Mouse (Mus musculus) embryonic facial prominence, embryonic 11.5 days (tissue): Measurements from ENCODE around the gene Barx1. TPM values are rescaled to one million over a fixed set of nuclear protein-coding genes. Genes with fewer than 3 reads are reported as not detected.

ENCODE experiments used
- ATAC-seq: fragments of 200-750 bp; cut with Nextera tagmentation; replicated peaks from 2 replicates; pipeline ENCODE4 v1.8.0; 2017; ENCODE audit warnings: low read depth; ENCODE audit not compliant: insufficient number of reproducible peaks, low FRiP score, low TSS enrichment
- DNase-seq: peaks from one replicate; pipeline ENCODE4 v3.0.0-alpha.2; 2015; ENCODE audit warnings: low spot score
- H3K27ac ChIP-seq: fragments of 300-500 bp; sonication (generic); replicated peaks from 2 replicates; pipeline ENCODE4 v1.5.1; 2014; ENCODE audit warnings: mild to moderate bottlenecking, low read depth, low read length, control low read depth
- H3K27me3 ChIP-seq: fragments of 300-500 bp; sonication (generic); 2 replicates; pipeline ENCODE4 v1.6.1; 2014; ENCODE audit warnings: mild to moderate bottlenecking, low read length, moderate library complexity, mixed read lengths; ENCODE audit not compliant: control insufficient read depth, insufficient read depth
- H3K36me3 ChIP-seq: fragments of 300-500 bp; sonication (generic); replicated peaks from 2 replicates; pipeline ENCODE4 v1.6.1; 2014; ENCODE audit warnings: low read depth, mild to moderate bottlenecking, low read length, moderate library complexity, mixed read lengths; ENCODE audit not compliant: control insufficient read depth, insufficient read depth
- H3K4me1 ChIP-seq: fragments of 300-500 bp; sonication (generic); 2 replicates; pipeline ENCODE4 v1.6.1; 2014; ENCODE audit warnings: low read length, mixed read lengths; ENCODE audit not compliant: control insufficient read depth, insufficient read depth
- H3K4me2 ChIP-seq: fragments of 300-500 bp; sonication (generic); 2 replicates; pipeline ENCODE4 v1.6.1; 2014; ENCODE audit warnings: low read depth, mild to moderate bottlenecking, control low read depth, low read length, moderate library complexity
- H3K4me3 ChIP-seq: fragments of 300-500 bp; sonication (generic); 2 replicates; pipeline ENCODE4 v1.5.1; 2014; ENCODE audit warnings: low read depth, low read length, control low read depth
- H3K9ac ChIP-seq: fragments of 300-500 bp; sonication (generic); replicated peaks from 2 replicates; pipeline ENCODE4 v1.6.1; 2014; ENCODE audit warnings: mild to moderate bottlenecking, control low read depth, low read length
- H3K9me3 ChIP-seq: fragments of 300-500 bp; sonication (generic); replicated peaks from 2 replicates; pipeline ENCODE4 v1.6.1; 2016; ENCODE audit warnings: mild to moderate bottlenecking, low read length, inconsistent platforms, mixed read lengths; ENCODE audit not compliant: control insufficient read depth
- WGBS: fragments of 180-500 bp; shearing (Covaris S2); extraction: QIAGEN DNeasy Blood & Tissue Kit; methylation state at CpG from one replicate; pipeline ENCODE4 v1.1.7; 2014; 5-methylcytosine and 5-hydroxymethylcytosine counted together
- polyA plus RNA-seq: library from polyadenylated mRNA; unstranded; fragments of >200 nt; fragmentation: Nextera tagmentation; extraction: Ambion mirVana; gene quantifications from 2 replicates; pipeline ENCODE4 v1.2.1, GENCODE M21; 2014

Gene Barx1
- polyA plus RNA-seq, 1 experiment from 2014 or later = 139 TPM

DNA sequence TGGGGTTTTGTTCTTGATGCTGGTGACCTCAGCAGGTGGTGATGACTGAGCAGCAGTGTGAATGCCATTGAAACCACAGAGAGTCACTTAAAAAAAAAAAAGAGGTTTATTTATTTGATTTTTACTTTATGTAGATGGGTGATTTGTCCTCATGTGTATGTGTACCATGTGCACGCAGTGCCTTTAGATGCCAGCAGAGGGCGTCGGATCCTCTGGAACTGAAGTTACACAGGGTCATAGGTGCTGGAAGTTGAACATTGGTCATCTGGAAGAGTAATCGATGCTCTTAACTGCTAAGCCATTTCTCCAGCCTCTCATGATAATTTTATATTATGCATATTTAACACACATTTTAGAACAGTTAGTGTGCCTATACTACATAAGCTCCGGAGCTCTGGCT, 11.8 kb downstream of the Barx1 start:
- Histone ChIP-seq H3K9ac (no peak overlapping the region), H3K4me1 (0 out of 2 replicates have a peak, but pooled peaks cover under 1% of the 10 kb centered on the region), H3K9me3 (no peaks in the 10 kb centered on the region), H3K27ac (no peak overlapping the region), H3K27me3 (peaks cover 17% of the 10 kb centered on the region), H3K4me2 (no peak overlapping the region), H3K36me3 (no peaks in the 10 kb centered on the region), H3K4me3 (no peak overlapping the region)
- WGBS = 85% methylated on average over 5 of the region's 5 CpGs
- no peak for DNase-seq
- no peak for ATAC-seq

DNA sequence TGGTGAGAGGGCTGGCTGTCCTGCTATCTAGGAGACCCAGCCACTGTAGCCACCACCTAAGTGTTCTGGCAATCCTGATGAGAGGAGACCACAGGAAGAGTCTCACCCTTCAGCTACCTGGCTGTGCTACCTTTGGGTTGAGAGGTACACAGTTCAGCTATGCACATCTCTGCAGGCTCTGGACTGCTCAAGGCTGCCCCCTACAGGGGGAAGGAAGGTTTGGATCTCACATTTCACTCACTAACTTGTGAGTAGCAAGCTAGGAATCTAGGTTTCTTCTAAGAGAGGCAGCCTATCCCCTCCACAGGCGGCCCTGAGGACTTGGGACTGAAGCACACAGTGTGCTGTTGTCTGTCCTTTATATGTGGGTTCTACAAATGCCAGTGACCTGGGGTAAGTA, 16.6 kb downstream of the Barx1 start:
- DNase-seq = peak; percentile 65
- no peaks in the 10 kb centered on the region for H3K27me3 ChIP-seq
- no peak overlapping the region for H3K9ac ChIP-seq
- 22% methylated on average over 1 of the region's 1 CpGs for WGBS
- ATAC-seq = no peak
- no peaks in the 10 kb centered on the region for H3K36me3 ChIP-seq
- no peaks in the 10 kb centered on the region for H3K9me3 ChIP-seq
- H3K4me3 ChIP-seq = no peak overlapping the region
- H3K4me2 ChIP-seq = no peak overlapping the region
- H3K4me1 ChIP-seq = no peaks in the 10 kb centered on the region
- H3K27ac ChIP-seq = no peak overlapping the region

DNA sequence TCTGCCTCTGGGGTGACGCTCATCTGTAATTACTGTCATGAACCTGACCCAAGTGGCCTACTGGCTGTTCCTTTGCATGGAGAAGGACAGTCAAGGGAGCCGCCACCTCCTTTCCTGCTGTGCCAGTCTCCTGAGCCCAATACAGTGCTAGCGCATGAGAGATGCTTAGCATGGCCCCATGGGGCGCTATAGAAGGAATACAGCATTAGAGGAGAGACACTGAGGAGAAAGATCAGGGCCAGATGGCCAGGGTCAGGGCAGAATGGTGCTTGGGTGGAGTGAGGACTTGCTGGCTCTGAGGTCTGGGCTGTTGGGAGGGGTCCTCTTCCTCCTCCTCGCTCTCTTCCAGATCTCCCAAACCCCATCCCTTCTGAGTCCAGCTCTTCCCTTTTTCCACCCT, 23.9 kb downstream of the Barx1 start:
- Histone ChIP-seq H3K4me3 (no peak overlapping the region), H3K9me3 (no peaks in the 10 kb centered on the region), H3K36me3 (no peaks in the 10 kb centered on the region), H3K9ac (no peak overlapping the region), H3K4me2 (no peak overlapping the region), H3K27me3 (no peaks in the 10 kb centered on the region), H3K4me1 (no peaks in the 10 kb centered on the region), H3K27ac (no peak overlapping the region)
- 42% methylated on average over 4 of the region's 5 CpGs for WGBS
- ATAC-seq = peak; percentile 69; the same call in 1 of the 2 replicates
- DNase-seq = no peak

DNA sequence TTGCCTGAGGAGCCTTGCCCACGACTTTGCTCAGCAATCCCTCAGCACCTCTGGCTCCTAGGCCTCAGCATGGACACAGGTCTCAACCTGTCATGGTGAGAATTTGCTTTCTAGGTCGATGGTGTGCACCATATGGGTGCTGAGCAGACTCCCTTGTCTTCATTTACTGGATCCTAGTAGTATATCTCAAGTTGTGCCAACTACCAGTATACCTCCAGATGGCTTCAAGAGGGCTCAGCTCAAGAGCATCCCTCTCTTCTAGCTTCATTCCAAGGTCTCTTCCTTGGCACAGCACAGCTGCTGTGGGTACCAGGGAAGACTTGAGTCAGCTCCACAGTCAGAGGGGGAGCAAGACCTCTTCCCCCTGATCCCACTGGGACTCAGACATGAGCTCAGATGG, 29.2 kb downstream of the Barx1 start:
- no peak for DNase-seq
- Histone ChIP-seq H3K4me2 (no peak overlapping the region), H3K4me1 (no peaks in the 10 kb centered on the region; the same call in 1 of the 2 replicates), H3K36me3 (no peaks in the 10 kb centered on the region), H3K4me3 (no peak overlapping the region), H3K27me3 (no peaks in the 10 kb centered on the region), H3K9me3 (no peaks in the 10 kb centered on the region), H3K9ac (no peak overlapping the region), H3K27ac (no peak overlapping the region)
- 48% methylated on average over 2 of the region's 2 CpGs for WGBS
- no peak for ATAC-seq

DNA sequence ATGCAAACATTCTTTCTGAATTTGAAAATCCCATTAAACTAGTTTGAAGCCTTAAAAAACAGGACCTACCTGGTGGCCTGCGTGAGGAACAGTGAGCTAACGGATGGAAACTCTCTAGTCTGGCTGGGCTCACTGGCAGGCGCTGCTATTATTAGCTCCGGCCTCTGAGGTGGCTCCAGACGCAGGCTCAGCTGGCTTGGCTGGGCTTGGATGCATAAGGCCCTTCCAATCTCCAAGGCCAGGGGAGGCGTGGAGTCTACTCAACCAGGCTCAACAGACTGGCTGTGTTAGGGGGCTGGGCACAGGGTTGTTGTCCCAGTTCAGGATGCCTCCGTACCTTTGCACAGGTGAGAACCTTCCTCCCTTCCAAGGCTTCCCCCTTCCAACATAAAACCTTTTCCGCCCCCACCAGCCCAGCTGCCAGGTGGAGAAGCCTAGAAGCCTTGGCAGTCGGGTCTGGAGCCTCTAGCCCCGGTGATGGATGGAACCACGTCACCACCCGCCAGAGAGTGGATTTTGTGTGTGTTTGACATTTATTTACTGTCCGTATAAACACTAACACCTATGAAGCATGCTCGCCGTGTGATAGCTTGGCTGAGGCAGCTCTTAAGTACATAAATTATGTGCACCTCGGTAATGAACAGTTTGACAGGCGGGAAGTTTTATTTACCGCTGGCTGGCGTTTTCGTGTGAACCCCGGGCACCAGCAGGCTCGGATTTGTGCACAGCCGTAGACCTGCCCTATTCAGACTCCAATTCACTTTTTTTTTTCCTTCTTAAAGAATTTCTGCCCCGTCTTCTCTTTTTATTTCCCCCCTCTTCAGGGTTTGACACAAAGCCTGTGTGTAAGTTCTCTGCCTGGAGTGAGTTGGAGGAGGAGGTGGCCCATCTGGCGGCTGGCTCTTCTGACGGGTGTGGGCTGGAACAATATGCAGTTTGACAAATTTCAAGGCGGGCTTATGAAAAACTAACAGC, 31.6 kb downstream of the Barx1 start:
- H3K9ac ChIP-seq = no peak overlapping the region
- no peak overlapping the region for H3K4me3 ChIP-seq
- no peaks in the 10 kb centered on the region for H3K9me3 ChIP-seq
- 65% methylated on average over 27 of the region's 27 CpGs for WGBS
- H3K4me2 ChIP-seq = no peak overlapping the region
- H3K4me1 ChIP-seq = no peaks in the 10 kb centered on the region; the same call in 1 of the 2 replicates
- H3K27ac ChIP-seq = no peak overlapping the region
- H3K27me3 ChIP-seq = no peaks in the 10 kb centered on the region
- DNase-seq (no peak), ATAC-seq (no peak)
- no peaks in the 10 kb centered on the region for H3K36me3 ChIP-seq

DNA sequence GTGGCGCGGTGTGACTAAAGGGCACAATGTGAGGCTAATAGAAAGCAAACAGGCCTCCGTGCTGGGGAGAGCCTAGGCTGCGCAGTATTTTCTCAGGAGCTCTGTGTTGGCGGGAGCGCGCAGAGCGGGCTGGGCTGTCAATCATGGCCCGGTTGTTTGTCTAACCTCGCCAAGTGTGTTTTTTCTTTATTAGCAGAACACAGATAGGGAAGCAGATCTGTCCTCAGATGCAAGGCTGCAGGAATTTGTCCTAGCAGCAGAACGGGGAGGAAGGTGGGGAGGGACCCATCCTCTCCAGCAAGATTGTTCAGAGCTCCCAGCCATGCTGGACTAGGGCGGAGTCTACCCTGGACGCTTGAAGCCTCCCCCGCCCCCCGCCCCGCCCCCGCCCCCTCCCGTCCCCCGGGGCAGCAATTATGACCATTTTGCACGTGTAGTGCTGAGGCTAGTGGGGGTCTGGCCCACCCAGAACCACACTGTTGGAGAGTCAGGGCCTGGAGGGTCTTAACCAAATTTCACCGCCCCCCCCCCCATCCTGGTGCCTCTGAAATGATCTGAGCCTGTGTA, 43.7 kb downstream of the Barx1 start:
- Histone ChIP-seq H3K27ac (peak overlapping the region; percentile 61), H3K27me3 (no peaks in the 10 kb centered on the region), H3K9me3 (no peaks in the 10 kb centered on the region), H3K4me2 (peak overlapping the region; percentile 36), H3K9ac (peak overlapping the region; percentile 22), H3K4me3 (peak overlapping the region; percentile 31), H3K4me1 (no peaks in the 10 kb centered on the region), H3K36me3 (no peaks in the 10 kb centered on the region)
- 0% methylated on average over 21 of the region's 21 CpGs for WGBS
- DNase-seq (peak; percentile 80), ATAC-seq (peak; percentile 82)

DNA sequence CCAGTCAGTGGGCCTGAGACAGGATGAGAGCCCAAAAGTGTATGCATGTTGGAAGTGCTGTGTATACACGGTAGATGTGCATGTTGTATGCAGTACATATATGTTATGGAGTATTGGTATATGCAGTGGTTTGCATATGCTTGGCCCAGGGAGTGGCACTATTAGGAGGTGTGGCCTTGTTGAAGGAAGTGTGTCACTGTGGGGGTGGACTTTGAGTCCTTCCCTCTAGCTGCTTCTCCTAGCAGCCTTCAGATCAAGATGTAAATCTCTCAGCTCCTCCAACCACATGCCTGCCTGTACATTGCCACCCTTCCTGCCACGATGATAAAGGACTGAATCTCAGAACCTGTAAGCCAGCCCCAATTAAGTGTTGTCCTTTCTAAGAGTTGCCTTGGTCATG, 49.9 kb downstream of the Barx1 start:
- Histone ChIP-seq H3K9me3 (no peaks in the 10 kb centered on the region), H3K27me3 (no peaks in the 10 kb centered on the region), H3K4me3 (no peak overlapping the region), H3K4me1 (0 out of 2 replicates have a peak, but pooled peaks cover 4% of the 10 kb centered on the region), H3K4me2 (no peak overlapping the region), H3K9ac (no peak overlapping the region), H3K36me3 (no peaks in the 10 kb centered on the region), H3K27ac (no peak overlapping the region)
- DNase-seq (no peak), ATAC-seq (no peak)
- WGBS = 77% methylated on average over 2 of the region's 2 CpGs

DNA sequence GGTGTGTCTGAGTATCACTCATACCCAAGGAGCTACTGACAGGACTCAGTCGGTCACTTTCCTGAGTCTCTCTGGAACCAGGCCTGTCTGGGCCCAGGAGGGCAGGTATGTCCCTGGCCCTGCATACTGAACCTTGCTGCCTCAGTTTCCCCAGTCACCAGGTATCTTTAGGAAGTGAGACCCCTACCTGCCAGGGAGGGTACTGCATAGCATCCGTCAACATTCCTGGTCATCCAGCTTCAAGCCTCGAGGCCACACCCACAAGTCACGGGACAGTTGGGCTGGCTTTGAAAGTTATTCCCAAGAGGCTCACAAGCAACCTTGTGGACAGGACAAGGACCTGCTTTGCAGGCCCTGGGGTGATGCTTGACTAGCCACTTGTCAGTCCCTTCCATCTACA, 53.3 kb downstream of the Barx1 start:
- no peak for ATAC-seq
- peak; percentile 52 for DNase-seq
- Histone ChIP-seq H3K27me3 (no peaks in the 10 kb centered on the region), H3K36me3 (no peaks in the 10 kb centered on the region), H3K4me3 (no peak overlapping the region), H3K27ac (peak overlapping the region; percentile 30; the same call in 1 of the 2 replicates), H3K9ac (no peak overlapping the region), H3K4me1 (0 out of 2 replicates have a peak, but pooled peaks cover 4% of the 10 kb centered on the region), H3K9me3 (no peaks in the 10 kb centered on the region), H3K4me2 (no peak overlapping the region)
- WGBS = 46% methylated on average over 4 of the region's 4 CpGs
